Mouse (Mus musculus) cerebellum, postnatal 4 days (tissue): Measurements from ENCODE around the gene Hist1h2af.
"Not testable (repeated sequence)": the region's sequence is repeated elsewhere in the genome, so short reads cannot be mapped to it uniquely, and the experiment has no call there.

Experiments used
- DNase-seq, 2 experiments: peaks; one replicate each; pipeline ENCODE4 v3.0.0; 2022; ENCODE audit warnings: low spot score in 2 of 2, mixed read lengths in 1 of 2

Hist1h2af gene

GRCm38 (mm10) chr13:23534368-23535131 is 844 bp downstream of the Hist1h2af start:
- DNase-seq = no peak

- DNase-seq = peak; percentile 72 to 84
Observed at GRCm38 (mm10) chr13:23535137-23536075, 1.7 kb downstream of the Hist1h2af start, which contains the start of gene Hist1h3g. Hist1h3g (plus strand) TSS chr13:23535422.

- DNase-seq = no peak
Observed at GRCm38 (mm10) chr13:23536076-23536822, 2.5 kb downstream of the Hist1h2af start.

- no peak for DNase-seq
Observed at GRCm38 (mm10) chr13:23537006-23537710, 3.5 kb downstream of the Hist1h2af start.

GRCm38 (mm10) chr13:23538249-23538648 is 4.5 kb downstream of the Hist1h2af start:
- DNase-seq = no peak

GRCm38 (mm10) chr13:23539821-23540220 is 6.1 kb downstream of the Hist1h2af start:
- not testable (repeated sequence) for DNase-seq

- no peak for DNase-seq
Observed at GRCm38 (mm10) chr13:23541497-23541896, 7.8 kb downstream of the Hist1h2af start.

GRCm38 (mm10) chr13:23542225-23542980 is 8.7 kb downstream of the Hist1h2af start:
- not testable (repeated sequence) for DNase-seq

GRCm38 (mm10) chr13:23542999-23543607 is 9.4 kb downstream of the Hist1h2af start, which contains the start of gene Hist1h2bh:
Hist1h2bh (minus strand) TSS chr13:23543392.
- DNase-seq = not testable (repeated sequence)

- peak in 1 of 2 experiments; percentile 57 for DNase-seq
Observed at GRCm38 (mm10) chr13:23543965-23544786, 10.5 kb downstream of the Hist1h2af start, which contains the start of gene Hist1h3f. Hist1h3f (plus strand) TSS chr13:23544052.

GRCm38 (mm10) chr13:23544787-23545120 is 11.0 kb downstream of the Hist1h2af start:
- DNase-seq = not testable (repeated sequence)

- no peak for DNase-seq
Observed at GRCm38 (mm10) chr13:23546694-23547093, 13.0 kb downstream of the Hist1h2af start.

- DNase-seq = no peak
Observed at GRCm38 (mm10) chr13:23550761-23551145, 17.0 kb downstream of the Hist1h2af start.

- peak; percentile 65 to 88 for DNase-seq
Observed at GRCm38 (mm10) chr13:23551146-23551834, 17.6 kb downstream of the Hist1h2af start, which contains the start of gene Hist1h4f. Hist1h4f (minus strand) TSS chr13:23551648.

GRCm38 (mm10) chr13:23551931-23552914 is 18.5 kb downstream of the Hist1h2af start:
- DNase-seq = no peak

- no peak for DNase-seq
Observed at GRCm38 (mm10) chr13:23552962-23553361, 19.3 kb downstream of the Hist1h2af start, which contains the start of gene Hist1h1d. Hist1h1d (plus strand) TSS chr13:23553262.

- DNase-seq = no peak
Observed at GRCm38 (mm10) chr13:23554393-23554792, 20.7 kb downstream of the Hist1h2af start.
